9 mouse cellular contexts compared by ENCODE assay signal in the genomic region with DNA sequence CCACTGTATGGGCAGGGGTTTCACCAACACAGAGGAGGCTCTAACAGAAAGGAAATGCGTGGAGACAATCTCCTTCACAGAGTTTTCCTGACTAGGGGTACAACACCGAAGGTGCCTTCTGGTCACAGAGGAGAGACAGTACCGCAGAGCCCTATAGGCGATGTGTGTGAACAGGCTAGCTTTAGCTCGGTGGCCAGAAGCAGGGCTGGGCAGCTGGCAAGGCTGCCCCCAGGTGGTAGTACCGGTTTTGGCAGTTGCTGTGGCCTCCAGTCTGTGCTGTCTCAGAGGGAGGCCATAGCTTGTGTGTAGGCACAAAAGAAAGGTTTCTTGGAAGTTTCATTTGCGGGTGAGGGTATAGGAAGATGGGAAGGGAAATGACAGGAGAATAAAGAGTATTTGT. TPM values are rescaled to one million over a fixed set of nuclear protein-coding genes. Genes with fewer than 3 reads are reported as not detected.
A peak's percentile ranks its signal among the peaks of the same experiment; 100 is the strongest.
DNase-seq lines count a peak whose midpoint lies in the region; TF ChIP-seq lines count a peak whose summit lies in the region.
"Had no signal": no experiment of that assay in that cellular context is flagged by ENCODE, and none has a peak within 500 bp of the region (broad histone marks: within the 10 kb centered on the region; RNA-seq: fewer than 3 reads in every experiment).

No protein-coding gene starts in this region.

- no peaks in the 10 kb centered on the region for H3K4me1 ChIP-seq in lung, adult 2 months (ENCODE audit: control insufficient read depth, insufficient read depth, low read length)
- H3K4me1 ChIP-seq in olfactory bulb, adult 2 months (ENCODE audit: control insufficient read depth, insufficient read depth, low read length) = peaks cover 2% of the 10 kb centered on the region; the same call in 1 of the 2 replicates
- H3K4me1 ChIP-seq: limb, embryonic 15.5 days had no signal

- TF ChIP-seq POLR2A in lung, adult 2 months (IDR thresholded peaks at IDR 0.05; ENCODE audit: borderline replicate concordance, extremely low read depth, low read depth, low read length) = no peak
- no peak for TF ChIP-seq POLR2A in olfactory bulb, adult 2 months (IDR thresholded peaks at IDR 0.05; ENCODE audit: insufficient read depth, low read depth, low read length)

- WGBS in lung, adult 2 months = 12% methylated on average over 7 of the region's 7 CpGs
- WGBS in olfactory bulb, adult 2 months = 18% methylated on average over 7 of the region's 7 CpGs

- H3K4me3 ChIP-seq in lung, adult 2 months (replicated peaks; ENCODE audit: extremely low read depth, low read depth, low read length) = no peak overlapping the region
- H3K4me3 ChIP-seq in olfactory bulb, adult 2 months (ENCODE audit: insufficient read depth, low read depth, low read length) = no peak overlapping the region
- H3K4me3 ChIP-seq: limb, embryonic 15.5 days had no signal

- H3K27ac ChIP-seq in olfactory bulb, adult 2 months (ENCODE audit: insufficient read depth, low read depth, low read length) = no peak overlapping the region
- H3K27ac ChIP-seq: limb, embryonic 15.5 days had no signal

- peak; percentile 83 for TF ChIP-seq CTCF in lung, adult 2 months (IDR thresholded peaks at IDR 0.05; ENCODE audit: insufficient read depth, low read length)
- peak; percentile 59 for TF ChIP-seq CTCF in olfactory bulb, adult 2 months (IDR thresholded peaks at IDR 0.05; ENCODE audit: insufficient read depth, low read depth, low read length)

- peak; percentile 73 for DNase-seq in CD4-positive helper T cell, adult 2 months (ENCODE audit: low read depth, low spot score)
- peak; percentile 86 for DNase-seq in MN1 (ENCODE audit: low spot score)
- peak; percentile 63 for DNase-seq in cerebellum, adult 8-10 months
- peak; percentile 36 for DNase-seq in gastrocnemius, postnatal 25 days
- DNase-seq in kidney, adult 11 months = peak; percentile 63
- peak; percentile 77 for DNase-seq in lung, adult 2 months
- no peak for DNase-seq in frontal cortex, postnatal 10 days (ENCODE audit: low spot score in 2 of 2)

RNA-seq across cellular contexts. Expression of gene Slc25a1, which starts 10.8 kb away (rescaled TPM):
- total RNA-seq in gastrocnemius, postnatal 25 days (2021) = 10 to 100 TPM in 1 of 2 experiments, 1 to 10 TPM in 1; 2.6 to 10.0 TPM
- polyA plus RNA-seq in lung, adult 2 months (2012; rRNA removed) = 166 and 199 TPM in 2 replicates
- polyA plus RNA-seq in olfactory bulb, adult 2 months (2012; ENCODE audit: insufficient read depth, insufficient read length, low replicate concordance, missing spikeins) = not detected in 2 replicates

RNA-seq across cellular contexts. Expression of gene Gsc2, which starts 24.0 kb away (rescaled TPM):
- total RNA-seq in gastrocnemius, postnatal 25 days (2021) = not detected
- not detected in 2 replicates for polyA plus RNA-seq in lung, adult 2 months (2012; rRNA removed)
- not detected in 2 replicates for polyA plus RNA-seq in olfactory bulb, adult 2 months (2012; ENCODE audit: insufficient read depth, insufficient read length, low replicate concordance, missing spikeins)
- polyA plus RNA-seq: limb, embryonic 15.5 days had no signal

RNA-seq across cellular contexts. Expression of gene Ess2, which starts 27.7 kb away (rescaled TPM):
- 1 to 10 TPM; 5.1 to 6.1 TPM for total RNA-seq in gastrocnemius, postnatal 25 days (2021)
- polyA plus RNA-seq in lung, adult 2 months (2012; rRNA removed) = 17.5 and 22.8 TPM in 2 replicates
- polyA plus RNA-seq in olfactory bulb, adult 2 months (2012; ENCODE audit: insufficient read depth, insufficient read length, low replicate concordance, missing spikeins) = not detected in 2 replicates

RNA-seq across cellular contexts. Expression of gene Tssk2, which starts 40.4 kb away (rescaled TPM):
- not detected for total RNA-seq in gastrocnemius, postnatal 25 days (2021)
- polyA plus RNA-seq in lung, adult 2 months (2012; rRNA removed) = not detected in 2 replicates
- polyA plus RNA-seq in olfactory bulb, adult 2 months (2012; ENCODE audit: insufficient read depth, insufficient read length, low replicate concordance, missing spikeins) = not detected in 2 replicates
- polyA plus RNA-seq: limb, embryonic 15.5 days had no signal

RNA-seq across cellular contexts. Expression of gene Dgcr2, which starts 40.5 kb away (rescaled TPM):
- 10 to 100 TPM; 23.0 to 24.7 TPM for total RNA-seq in gastrocnemius, postnatal 25 days (2021)
- polyA plus RNA-seq in lung, adult 2 months (2012; rRNA removed) = 138 and 144 TPM in 2 replicates
- not detected in 2 replicates for polyA plus RNA-seq in olfactory bulb, adult 2 months (2012; ENCODE audit: insufficient read depth, insufficient read length, low replicate concordance, missing spikeins)

Comparison
In these comparisons a context has a peak if more than half of its experiments do, and no peak if none do; other contexts are left out.
1. DNase-seq: peak in CD4-positive helper T cell, adult 2 months (single experiment), MN1 (single experiment), cerebellum, adult 8-10 months (single experiment), gastrocnemius, postnatal 25 days (single experiment), kidney, adult 11 months (single experiment) and lung, adult 2 months (single experiment); none in frontal cortex, postnatal 10 days (0 of 2).